Mouse (Mus musculus): ENCODE results near the gene Mmp20. TPM values are rescaled to one million over a fixed set of nuclear protein-coding genes. Genes with fewer than 3 reads are reported as not detected.

The Mmp20 gene
- polyA plus RNA-seq, 1 experiment from 2014 or later, result 0.09 TPM

GRCm38 (mm10) chr9:7682081-7682618 lies 54.1 kb downstream of the Mmp20 start:
- Histone ChIP-seq H3K9me3 (ENCODE audit: control insufficient read depth) (no peaks in the 10 kb centered on the region), H3K9ac (ENCODE audit: low read depth, low read length) (no peak overlapping the region), H3K27me3 (replicated peaks; ENCODE audit: control insufficient read depth, insufficient read depth, low read length) (no peaks in the 10 kb centered on the region), H3K4me3 (ENCODE audit: low read depth, low read length) (no peak overlapping the region), H3K27ac (ENCODE audit: low read depth, low read length) (no peak overlapping the region), H3K4me2 (replicated peaks; ENCODE audit: low read depth) (no peak overlapping the region), H3K4me1 (replicated peaks; ENCODE audit: control insufficient read depth, insufficient read depth, low read length) (no peaks in the 10 kb centered on the region), H3K36me3 (ENCODE audit: control insufficient read depth, insufficient read depth) (no peaks in the 10 kb centered on the region)
- TF ChIP-seq CTCF (IDR thresholded peaks at IDR 0.05; ENCODE audit: low read depth), result no peak
- peak; percentile 64; the same call in 1 of the 2 replicates for ATAC-seq
- WGBS, result 50% methylated on average over 9 of the region's 9 CpGs

GRCm38 (mm10) chr9:7686024-7686423 lies 58.0 kb downstream of the Mmp20 start:
- Histone ChIP-seq H3K27ac (ENCODE audit: low read depth, low read length) (no peak overlapping the region), H3K36me3 (ENCODE audit: control insufficient read depth, insufficient read depth) (no peaks in the 10 kb centered on the region), H3K9ac (ENCODE audit: low read depth, low read length) (no peak overlapping the region), H3K4me3 (ENCODE audit: low read depth, low read length) (no peak overlapping the region), H3K27me3 (replicated peaks; ENCODE audit: control insufficient read depth, insufficient read depth, low read length) (no peaks in the 10 kb centered on the region), H3K4me2 (replicated peaks; ENCODE audit: low read depth) (no peak overlapping the region), H3K9me3 (ENCODE audit: control insufficient read depth) (no peaks in the 10 kb centered on the region), H3K4me1 (replicated peaks; ENCODE audit: control insufficient read depth, insufficient read depth, low read length) (no peaks in the 10 kb centered on the region)
- no peak for ATAC-seq
- 66% methylated on average over 2 of the region's 2 CpGs for WGBS
- no peak for TF ChIP-seq CTCF (IDR thresholded peaks at IDR 0.05; ENCODE audit: low read depth)

- WGBS, result 45% methylated on average over 6 of the region's 6 CpGs
- Histone ChIP-seq H3K4me3 (ENCODE audit: low read depth, low read length) (no peak overlapping the region), H3K4me2 (replicated peaks; ENCODE audit: low read depth) (no peak overlapping the region), H3K9me3 (ENCODE audit: control insufficient read depth) (no peaks in the 10 kb centered on the region), H3K27ac (ENCODE audit: low read depth, low read length) (no peak overlapping the region), H3K9ac (ENCODE audit: low read depth, low read length) (no peak overlapping the region), H3K36me3 (ENCODE audit: control insufficient read depth, insufficient read depth) (no peaks in the 10 kb centered on the region), H3K4me1 (replicated peaks; ENCODE audit: control insufficient read depth, insufficient read depth, low read length) (no peaks in the 10 kb centered on the region), H3K27me3 (replicated peaks; ENCODE audit: control insufficient read depth, insufficient read depth, low read length) (no peaks in the 10 kb centered on the region)
- no peak for ATAC-seq
- TF ChIP-seq CTCF (IDR thresholded peaks at IDR 0.05; ENCODE audit: low read depth), result no peak
These were observed 61.8 kb downstream of the Mmp20 start for GRCm38 (mm10) chr9:7689799-7690198.

GRCm38 (mm10) chr9:7691790-7692189 lies 63.8 kb downstream of the Mmp20 start, which contains the start of gene Mmp7:
Gene Mmp7 (plus strand): TSS chr9:7692090.
- Histone ChIP-seq H3K9me3 (ENCODE audit: control insufficient read depth) (no peaks in the 10 kb centered on the region), H3K4me3 (ENCODE audit: low read depth, low read length) (no peak within 1 kb of the TSS), H3K4me2 (replicated peaks; ENCODE audit: low read depth) (no peak within 1 kb of the TSS), H3K4me1 (replicated peaks; ENCODE audit: control insufficient read depth, insufficient read depth, low read length) (no peaks in the 10 kb centered on the region), H3K27ac (ENCODE audit: low read depth, low read length) (no peak within 1 kb of the TSS), H3K27me3 (replicated peaks; ENCODE audit: control insufficient read depth, insufficient read depth, low read length) (no peaks in the 10 kb centered on the region), H3K9ac (ENCODE audit: low read depth, low read length) (no peak within 1 kb of the TSS), H3K36me3 (ENCODE audit: control insufficient read depth, insufficient read depth) (no peaks in the 10 kb centered on the region)
- no peak for TF ChIP-seq CTCF (IDR thresholded peaks at IDR 0.05; ENCODE audit: low read depth)
- WGBS, result 41% methylated on average over 1 of the region's 1 CpGs
- ATAC-seq, result peak; percentile 47; the same call in 1 of the 2 replicates

- Histone ChIP-seq H3K27ac (ENCODE audit: low read depth, low read length) (no peak overlapping the region), H3K9me3 (ENCODE audit: control insufficient read depth) (no peaks in the 10 kb centered on the region), H3K4me3 (ENCODE audit: low read depth, low read length) (no peak overlapping the region), H3K27me3 (replicated peaks; ENCODE audit: control insufficient read depth, insufficient read depth, low read length) (no peaks in the 10 kb centered on the region), H3K36me3 (ENCODE audit: control insufficient read depth, insufficient read depth) (no peaks in the 10 kb centered on the region), H3K9ac (ENCODE audit: low read depth, low read length) (no peak overlapping the region), H3K4me2 (replicated peaks; ENCODE audit: low read depth) (no peak overlapping the region), H3K4me1 (replicated peaks; ENCODE audit: control insufficient read depth, insufficient read depth, low read length) (no peaks in the 10 kb centered on the region)
- no peak for TF ChIP-seq CTCF (IDR thresholded peaks at IDR 0.05; ENCODE audit: low read depth)
- no peak for ATAC-seq
- 90% methylated on average over 3 of the region's 3 CpGs for whole genome bisulfite sequencing
These were observed 65.9 kb downstream of the Mmp20 start for GRCm38 (mm10) chr9:7693961-7694360.

- no peak for TF ChIP-seq CTCF (IDR thresholded peaks at IDR 0.05; ENCODE audit: low read depth)
- Histone ChIP-seq H3K27me3 (replicated peaks; ENCODE audit: control insufficient read depth, insufficient read depth, low read length) (no peaks in the 10 kb centered on the region), H3K36me3 (ENCODE audit: control insufficient read depth, insufficient read depth) (no peaks in the 10 kb centered on the region), H3K27ac (ENCODE audit: low read depth, low read length) (no peak overlapping the region), H3K9ac (ENCODE audit: low read depth, low read length) (no peak overlapping the region), H3K4me1 (replicated peaks; ENCODE audit: control insufficient read depth, insufficient read depth, low read length) (no peaks in the 10 kb centered on the region), H3K4me2 (replicated peaks; ENCODE audit: low read depth) (no peak overlapping the region), H3K9me3 (ENCODE audit: control insufficient read depth) (no peaks in the 10 kb centered on the region), H3K4me3 (ENCODE audit: low read depth, low read length) (no peak overlapping the region)
- 88% methylated on average over 3 of the region's 3 CpGs for WGBS
- ATAC-seq, result no peak
These were observed 67.6 kb downstream of the Mmp20 start for GRCm38 (mm10) chr9:7695646-7696045.

- Histone ChIP-seq H3K4me1 (replicated peaks; ENCODE audit: control insufficient read depth, insufficient read depth, low read length) (no peaks in the 10 kb centered on the region), H3K4me2 (replicated peaks; ENCODE audit: low read depth) (no peak overlapping the region), H3K27ac (ENCODE audit: low read depth, low read length) (no peak overlapping the region), H3K36me3 (ENCODE audit: control insufficient read depth, insufficient read depth) (no peaks in the 10 kb centered on the region), H3K4me3 (ENCODE audit: low read depth, low read length) (no peak overlapping the region), H3K9ac (ENCODE audit: low read depth, low read length) (no peak overlapping the region), H3K9me3 (ENCODE audit: control insufficient read depth) (no peaks in the 10 kb centered on the region), H3K27me3 (replicated peaks; ENCODE audit: control insufficient read depth, insufficient read depth, low read length) (no peaks in the 10 kb centered on the region)
- 59% methylated on average over 6 of the region's 6 CpGs for WGBS
- ATAC-seq, result no peak
- no peak for TF ChIP-seq CTCF (IDR thresholded peaks at IDR 0.05; ENCODE audit: low read depth)
These were observed 80.7 kb downstream of the Mmp20 start for GRCm38 (mm10) chr9:7708698-7709097.

Measured in intestine, postnatal 0 days (tissue).